Mouse (Mus musculus) c-Kit-positive CD71-negative TER-119-negative erythroid progenitor cells, embryonic 14.5 days (primary cell): ENCODE measurements around the gene Prtn3.

ENCODE experiments used
- DNase-seq: peaks from one replicate; pipeline ENCODE4 v3.0.0-alpha.2; 2013; ENCODE audit warnings: low read depth

Gene Prtn3

GRCm38 (mm10) chr10:79909092-79909922, 35.0 kb downstream of the Prtn3 start:
- DNase-seq: no peak

- no peak for DNase-seq
These were observed 36.3 kb downstream of the Prtn3 start, which contains the start of gene Gm26602 for GRCm38 (mm10) chr10:79910556-79910955. TSS of gene Gm26602 (plus strand) at chr10:79910856.

GRCm38 (mm10) chr10:79912412-79912811, 38.1 kb downstream of the Prtn3 start:
- no peak for DNase-seq

GRCm38 (mm10) chr10:79914131-79914947, 40.1 kb downstream of the Prtn3 start:
- DNase-seq: no peak

- no peak for DNase-seq
These were observed 40.8 kb downstream of the Prtn3 start for GRCm38 (mm10) chr10:79914948-79915596.

GRCm38 (mm10) chr10:79916081-79916480, 41.8 kb downstream of the Prtn3 start:
- DNase-seq: no peak

DNA sequence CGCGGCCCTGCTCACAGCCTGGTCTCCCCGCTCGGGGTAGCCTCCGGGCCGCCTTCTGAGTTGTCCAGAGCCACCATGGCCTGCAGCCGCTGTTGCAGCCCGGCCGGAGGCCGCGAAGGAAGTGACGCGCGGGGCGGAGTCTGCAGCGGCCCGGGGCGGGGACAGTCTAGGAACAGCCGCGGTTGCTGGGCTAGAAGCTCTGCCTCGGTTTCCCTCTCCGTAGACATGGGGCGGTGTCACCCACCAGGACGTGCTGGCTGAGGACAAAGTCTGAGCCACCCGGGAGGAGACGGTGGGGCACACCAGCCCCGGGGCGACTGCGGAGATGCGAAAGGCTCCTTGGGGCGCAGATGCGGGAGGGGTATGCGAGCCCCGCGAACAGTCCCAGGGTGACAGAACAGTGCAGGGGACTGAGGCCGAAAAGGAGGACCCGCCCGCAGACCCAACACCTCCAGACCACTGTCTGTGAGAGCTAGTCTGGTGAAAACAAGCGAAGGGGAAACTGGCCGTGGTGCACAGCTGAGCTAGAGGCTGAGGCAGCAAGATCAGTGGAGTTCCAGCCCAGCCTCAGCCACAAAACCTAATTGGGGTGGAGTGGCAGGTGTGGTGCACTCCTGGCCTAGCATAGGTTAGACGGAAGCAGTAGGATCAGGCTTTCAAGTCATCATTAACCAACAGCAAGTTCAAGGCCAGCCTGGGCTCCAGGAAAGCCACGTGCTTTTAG, 42.7 kb downstream of the Prtn3 start, which contains the start of gene Kiss1r:
Kiss1r (plus strand) TSS at position 164 of the 724 bp plus-strand sequence.
- no peak for DNase-seq

DNA sequence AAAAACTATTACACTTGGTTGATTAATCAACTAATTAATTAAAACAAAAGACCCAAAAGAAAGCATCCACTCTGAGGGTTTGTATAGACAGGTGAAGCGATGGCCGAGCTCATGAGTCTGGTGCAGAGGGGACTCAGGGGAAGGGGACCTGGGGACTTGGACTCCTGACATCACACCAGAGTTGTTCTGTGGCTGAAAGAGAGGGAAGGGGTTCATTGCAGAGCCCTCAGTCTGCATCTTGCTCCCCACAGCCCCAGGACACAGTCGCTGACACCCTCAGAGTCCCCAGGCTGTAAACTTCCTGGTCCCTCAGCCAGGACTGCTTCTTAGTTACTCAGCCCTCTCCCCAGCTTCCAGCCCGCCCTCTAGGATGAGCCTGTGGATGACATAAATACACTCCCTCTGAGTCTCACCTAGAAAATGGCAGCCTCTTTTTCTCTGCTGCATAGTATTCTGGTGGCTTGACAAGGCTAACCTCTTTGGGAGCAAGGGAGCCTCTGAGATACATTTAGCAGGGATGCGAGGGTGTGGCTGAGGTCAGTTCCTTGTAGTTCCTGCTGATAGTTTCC, 43.3 kb downstream of the Prtn3 start:
- no peak for DNase-seq

DNA sequence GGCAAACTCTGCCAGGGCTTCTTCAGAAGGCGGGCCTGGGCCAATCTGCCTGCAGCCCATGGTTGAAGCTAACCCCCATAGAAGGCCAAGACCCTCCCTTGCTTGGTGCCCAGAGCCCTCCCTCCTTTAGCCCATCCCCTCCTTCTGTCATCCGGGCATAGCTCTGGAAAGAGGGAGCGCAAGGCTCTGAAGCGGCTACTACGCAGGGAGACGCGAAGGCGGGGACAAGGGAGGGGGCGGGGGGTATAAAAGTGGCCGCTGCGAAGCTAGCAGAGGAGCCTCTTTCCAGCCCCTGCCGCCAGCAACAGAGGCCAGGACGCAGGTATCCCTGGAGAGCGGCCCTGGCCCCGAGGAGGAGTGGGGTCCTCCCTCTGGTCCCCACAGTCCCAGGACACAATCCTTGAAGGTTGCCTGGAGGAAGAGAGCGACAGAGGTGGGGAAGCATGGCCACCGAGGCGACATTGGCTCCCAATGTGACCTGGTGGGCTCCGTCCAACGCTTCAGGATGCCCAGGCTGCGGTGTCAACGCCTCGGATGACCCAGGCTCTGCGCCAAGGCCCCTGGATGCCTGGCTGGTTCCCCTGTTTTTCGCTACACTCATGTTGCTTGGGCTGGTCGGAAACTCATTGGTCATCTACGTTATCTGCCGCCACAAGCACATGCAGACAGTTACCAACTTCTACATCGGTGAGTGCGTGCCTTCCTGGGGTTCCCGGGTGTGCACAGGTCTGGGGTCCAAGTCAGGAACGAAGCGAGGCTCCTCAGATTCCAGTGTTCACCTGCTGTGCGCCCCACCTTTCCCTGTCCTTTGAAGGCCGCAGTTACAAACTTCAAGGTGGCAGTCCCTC, 44.2 kb downstream of the Prtn3 start:
- no peak for DNase-seq

GRCm38 (mm10) chr10:79919251-79919849, 45.1 kb downstream of the Prtn3 start:
- DNase-seq: no peak

GRCm38 (mm10) chr10:79920056-79920890, 46.0 kb downstream of the Prtn3 start:
- no peak for DNase-seq

DNA sequence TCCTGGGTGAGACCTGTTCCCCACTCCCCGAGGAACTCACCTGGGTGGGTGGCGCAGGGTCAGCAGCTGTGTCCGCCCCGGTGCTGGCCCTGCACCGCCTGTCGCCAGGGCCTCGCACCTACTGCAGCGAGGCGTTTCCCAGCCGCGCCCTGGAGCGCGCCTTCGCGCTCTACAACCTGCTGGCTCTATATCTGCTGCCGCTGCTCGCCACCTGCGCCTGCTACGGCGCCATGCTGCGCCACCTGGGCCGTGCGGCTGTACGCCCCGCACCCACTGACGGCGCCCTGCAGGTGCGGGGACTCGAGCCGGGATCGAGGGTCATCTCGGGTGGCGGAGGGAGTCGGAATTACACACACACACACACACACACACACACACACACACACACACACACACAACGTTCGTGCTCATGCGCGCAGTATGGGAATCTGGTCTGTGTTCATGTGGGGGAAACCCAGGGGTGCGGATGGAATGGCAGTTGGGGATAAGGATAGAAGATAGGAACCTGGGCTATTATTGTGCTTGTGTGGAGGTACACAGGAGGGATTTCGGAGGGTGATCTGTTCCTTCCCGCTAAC, 46.8 kb downstream of the Prtn3 start, which contains the start of gene R3hdm4:
R3hdm4 (minus strand) TSS at position 251 of the 578 bp plus-strand sequence.
- no peak for DNase-seq

GRCm38 (mm10) chr10:79921572-79921971, 47.3 kb downstream of the Prtn3 start:
- no peak for DNase-seq

GRCm38 (mm10) chr10:79924998-79925784, 50.9 kb downstream of the Prtn3 start:
- DNase-seq: peak; percentile 79

DNA sequence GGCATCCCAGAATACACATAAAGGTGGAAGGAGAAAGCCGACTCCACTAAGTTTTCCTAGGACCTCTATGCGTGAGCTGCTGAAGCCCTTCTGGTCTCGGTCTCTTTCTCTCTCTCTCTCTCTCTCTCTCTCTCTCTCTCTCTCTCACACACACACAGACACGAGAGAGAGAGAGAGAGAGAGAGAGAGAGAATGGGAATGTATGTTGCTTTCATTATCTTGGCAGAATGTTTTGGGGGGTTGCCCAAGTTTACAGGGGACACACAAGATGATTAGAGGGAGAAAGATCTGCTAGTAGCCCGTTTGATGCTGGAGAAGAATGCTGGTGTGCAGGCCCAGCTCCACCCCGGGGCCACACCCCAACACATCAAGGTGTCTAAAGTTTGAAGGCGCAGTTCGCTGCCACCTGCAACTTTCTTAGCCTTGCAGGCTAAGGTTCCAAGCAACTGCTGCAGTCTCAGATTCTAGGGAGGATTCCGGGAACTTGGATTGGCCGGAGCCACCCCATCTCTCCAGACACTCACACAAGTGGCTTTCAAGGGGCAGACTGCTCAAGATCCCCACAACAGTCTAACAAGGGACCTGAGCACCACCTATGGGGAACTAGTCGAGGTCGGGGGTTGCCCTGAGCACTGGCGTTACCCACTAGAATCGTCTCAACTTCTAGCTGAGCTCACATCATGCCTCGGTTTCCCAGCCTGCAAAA, 51.7 kb downstream of the Prtn3 start:
- no peak for DNase-seq

DNA sequence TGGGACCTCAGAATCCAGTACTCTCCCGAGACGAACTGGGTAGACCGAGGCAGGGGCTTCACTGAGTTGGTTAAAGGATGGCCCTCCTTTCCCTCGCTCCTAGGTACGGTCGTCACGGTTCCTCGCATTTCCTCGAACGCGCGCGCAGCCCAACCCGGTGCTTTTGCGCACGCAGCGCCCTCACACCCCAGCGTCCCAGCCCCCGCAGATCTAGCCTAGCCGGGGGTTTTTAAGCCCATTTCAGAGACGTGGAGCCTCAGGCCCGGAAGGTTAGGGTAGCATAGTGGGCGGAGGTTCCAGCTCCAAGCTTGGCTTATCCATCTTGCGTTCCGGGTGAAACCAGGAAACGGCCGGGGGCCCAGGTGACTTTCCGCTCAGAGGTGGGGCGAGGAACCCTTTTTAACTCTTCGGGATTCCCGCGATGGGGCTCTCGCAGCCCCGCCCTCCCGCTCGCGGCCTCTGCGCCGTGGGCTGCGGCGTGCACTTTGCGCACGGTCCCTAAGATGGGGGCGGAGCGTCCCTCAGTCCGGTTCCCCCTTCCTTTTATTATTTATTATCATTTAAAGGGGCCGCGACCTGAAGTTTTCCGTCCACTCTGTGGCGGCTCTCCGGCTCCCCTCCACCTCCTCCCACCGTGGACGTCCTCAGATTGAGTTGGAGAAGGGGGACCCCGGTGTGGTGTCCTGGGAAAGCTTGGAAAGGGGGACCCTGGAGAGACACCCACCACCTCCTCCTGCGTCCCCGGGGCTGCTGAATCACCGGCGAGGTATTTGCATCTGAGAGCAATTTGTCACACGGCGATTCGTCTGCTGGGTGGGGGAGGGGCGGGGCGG, 52.4 kb downstream of the Prtn3 start, which contains the start of gene Arid3a:
Arid3a (plus strand) TSS at position 553 of the 833 bp plus-strand sequence.
- DNase-seq: peak; percentile 88
